In genomic region chr8:83592682-83593081, GRCm38 (mm10) we compare ENCODE assay signal across 8 mouse cellular contexts. TPM values are rescaled to one million over a fixed set of nuclear protein-coding genes. Genes with fewer than 3 reads are reported as not detected.
DNase-seq lines count a peak whose midpoint lies in the region; ATAC-seq lines count a peak whose summit lies in the region.

No protein-coding gene starts in this region.

- H3K4me2 ChIP-seq in kidney, embryonic 14.5 days (replicated peaks; ENCODE audit: low read depth, low read length), result peak overlapping the region; percentile 66
- H3K4me2 ChIP-seq in embryonic facial prominence, embryonic 14.5 days (ENCODE audit: low read depth, low read length), result peak overlapping the region; percentile 72
- peak overlapping the region; percentile 83 for H3K4me2 ChIP-seq in neural tube, embryonic 15.5 days

- H3K36me3 ChIP-seq in kidney, embryonic 14.5 days (ENCODE audit: control insufficient read depth, insufficient read depth, low read length), result peaks cover 19% of the 10 kb centered on the region; the same call in 1 of the 2 replicates
- H3K36me3 ChIP-seq in embryonic facial prominence, embryonic 14.5 days (ENCODE audit: control insufficient read depth, insufficient read depth, low read length), result peaks cover 3% of the 10 kb centered on the region; the same call in 1 of the 2 replicates
- peaks cover 47% of the 10 kb centered on the region for H3K36me3 ChIP-seq in limb, embryonic 10.5 days
- H3K36me3 ChIP-seq in neural tube, embryonic 15.5 days, result no peaks in the 10 kb centered on the region

- H3K9me3 ChIP-seq in kidney, embryonic 14.5 days (ENCODE audit: control insufficient read depth, low read length), result no peaks in the 10 kb centered on the region
- H3K9me3 ChIP-seq in embryonic facial prominence, embryonic 14.5 days (ENCODE audit: control insufficient read depth, low read length), result no peaks in the 10 kb centered on the region
- no peaks in the 10 kb centered on the region for H3K9me3 ChIP-seq in limb, embryonic 10.5 days (replicated peaks)
- no peaks in the 10 kb centered on the region for H3K9me3 ChIP-seq in neural tube, embryonic 15.5 days (replicated peaks)

- no peak overlapping the region for H3K27ac ChIP-seq in kidney, embryonic 14.5 days (ENCODE audit: low read depth, low read length)
- no peak overlapping the region for H3K27ac ChIP-seq in embryonic facial prominence, embryonic 14.5 days (replicated peaks; ENCODE audit: low read depth, low read length)
- 0 out of 2 replicates have a peak overlapping the region, but pooled peaks have one; percentile 25 for H3K27ac ChIP-seq in limb, embryonic 10.5 days
- H3K27ac ChIP-seq in neural tube, embryonic 15.5 days (replicated peaks), result no peak overlapping the region

- no peaks in the 10 kb centered on the region for H3K27me3 ChIP-seq in kidney, embryonic 14.5 days (ENCODE audit: control insufficient read depth, insufficient read depth, low read length)
- no peaks in the 10 kb centered on the region for H3K27me3 ChIP-seq in embryonic facial prominence, embryonic 14.5 days (replicated peaks; ENCODE audit: control insufficient read depth, insufficient read depth, low read length)
- no peaks in the 10 kb centered on the region for H3K27me3 ChIP-seq in limb, embryonic 10.5 days (ENCODE audit: low read depth, poor library complexity, severe bottlenecking)
- no peaks in the 10 kb centered on the region for H3K27me3 ChIP-seq in neural tube, embryonic 15.5 days (replicated peaks)

- H3K4me1 ChIP-seq in kidney, embryonic 14.5 days (ENCODE audit: control insufficient read depth, insufficient read depth, low read length), result peaks cover 25% of the 10 kb centered on the region
- peaks cover 10% of the 10 kb centered on the region for H3K4me1 ChIP-seq in embryonic facial prominence, embryonic 14.5 days (ENCODE audit: control insufficient read depth, insufficient read depth, low read length)
- H3K4me1 ChIP-seq in limb, embryonic 10.5 days, result peaks cover 18% of the 10 kb centered on the region
- peaks cover 59% of the 10 kb centered on the region for H3K4me1 ChIP-seq in neural tube, embryonic 15.5 days

- peak overlapping the region; percentile 91; the same call in 1 of the 2 replicates for H3K9ac ChIP-seq in kidney, embryonic 14.5 days (ENCODE audit: low read depth, low read length)
- peak overlapping the region; percentile 77 for H3K9ac ChIP-seq in embryonic facial prominence, embryonic 14.5 days (ENCODE audit: low read depth, low read length)
- H3K9ac ChIP-seq in neural tube, embryonic 15.5 days (replicated peaks), result peak overlapping the region; percentile 87

- H3K4me3 ChIP-seq in kidney, embryonic 14.5 days (ENCODE audit: low read length), result peak overlapping the region; percentile 80
- H3K4me3 ChIP-seq in embryonic facial prominence, embryonic 14.5 days (ENCODE audit: low read depth, low read length), result peak overlapping the region; percentile 67
- peak overlapping the region; percentile 89 for H3K4me3 ChIP-seq in limb, embryonic 10.5 days
- H3K4me3 ChIP-seq in neural tube, embryonic 15.5 days (replicated peaks), result peak overlapping the region; percentile 76

- DNase-seq in kidney, adult 11 months, result no peak
- DNase-seq in embryonic facial prominence, embryonic 14.5 days (ENCODE audit: low spot score), result no peak
- DNase-seq in limb, embryonic 10.5 days (ENCODE audit: low spot score), result no peak
- DNase-seq in layer of hippocampus, postnatal 14 days (ENCODE audit: low spot score in 2 of 2), result no peak
- DNase-seq in left cerebral cortex, postnatal 36 days (ENCODE audit: low spot score in 2 of 2), result no peak
- DNase-seq in gastrocnemius, postnatal 25 days, result no peak

- 70% methylated on average over 3 of the region's 3 CpGs for WGBS in kidney, embryonic 14.5 days
- WGBS in embryonic facial prominence, embryonic 14.5 days, result 44% methylated on average over 3 of the region's 3 CpGs
- whole genome bisulfite sequencing in limb, embryonic 10.5 days, result 87% methylated on average over 3 of the region's 3 CpGs
- WGBS in neural tube, embryonic 15.5 days, result 53% methylated on average over 3 of the region's 3 CpGs

- no peak for ATAC-seq in kidney, embryonic 14.5 days (ENCODE audit: low FRiP score, low TSS enrichment)
- ATAC-seq in embryonic facial prominence, embryonic 14.5 days (ENCODE audit: low read depth), result no peak
- ATAC-seq in neural tube, embryonic 15.5 days (ENCODE audit: low FRiP score), result no peak

- intact Hi-C loops in left cerebral cortex, postnatal 36 days (cut with DNase I), result no loop called here

RNA-seq across cellular contexts. Expression of gene Tecr, which starts 15.1 kb away (rescaled TPM):
- polyA plus RNA-seq in kidney, embryonic 14.5 days (2014; fragmentation: Nextera tagmentation; extraction: Ambion mirVana), result 661 and 682 TPM in 2 replicates
- polyA plus RNA-seq in embryonic facial prominence, embryonic 14.5 days (2014; fragmentation: Nextera tagmentation; extraction: Ambion mirVana), result 497 and 529 TPM in 2 replicates
- 684 and 695 TPM in 2 replicates for polyA plus RNA-seq in limb, embryonic 10.5 days (2016; fragmentation: Nextera tagmentation; extraction: Ambion mirVana)
- 1,464 and 1,650 TPM in 2 replicates for polyA plus RNA-seq in neural tube, embryonic 15.5 days (2015; fragmentation: Nextera tagmentation; extraction: Ambion mirVana)
- total RNA-seq in layer of hippocampus, postnatal 14 days (2021), result 100 to 1,000 TPM; 521 to 544 TPM
- total RNA-seq in left cerebral cortex, postnatal 36 days (2021), result 100 to 1,000 TPM; 564 to 620 TPM
- 100 to 1,000 TPM; 313 to 489 TPM for total RNA-seq in gastrocnemius, postnatal 25 days (2021)

RNA-seq across cellular contexts. Expression of gene Dnajb1, which starts 15.3 kb away (rescaled TPM):
- polyA plus RNA-seq in kidney, embryonic 14.5 days (2014; fragmentation: Nextera tagmentation; extraction: Ambion mirVana), result 42.5 and 48.9 TPM in 2 replicates
- polyA plus RNA-seq in embryonic facial prominence, embryonic 14.5 days (2014; fragmentation: Nextera tagmentation; extraction: Ambion mirVana), result 47.2 and 47.5 TPM in 2 replicates
- 78.0 and 89.8 TPM in 2 replicates for polyA plus RNA-seq in limb, embryonic 10.5 days (2016; fragmentation: Nextera tagmentation; extraction: Ambion mirVana)
- 57.9 and 63.1 TPM in 2 replicates for polyA plus RNA-seq in neural tube, embryonic 15.5 days (2015; fragmentation: Nextera tagmentation; extraction: Ambion mirVana)
- total RNA-seq in layer of hippocampus, postnatal 14 days (2021), result 10 to 100 TPM; 31.8 to 33.7 TPM
- 10 to 100 TPM; 49.4 to 54.2 TPM for total RNA-seq in left cerebral cortex, postnatal 36 days (2021)
- 1 to 10 TPM; 4.6 to 6.0 TPM for total RNA-seq in gastrocnemius, postnatal 25 days (2021)

RNA-seq across cellular contexts. Expression of gene Ndufb7, which starts 26.2 kb away (rescaled TPM):
- 348 and 423 TPM in 2 replicates for polyA plus RNA-seq in kidney, embryonic 14.5 days (2014; fragmentation: Nextera tagmentation; extraction: Ambion mirVana)
- 315 and 324 TPM in 2 replicates for polyA plus RNA-seq in embryonic facial prominence, embryonic 14.5 days (2014; fragmentation: Nextera tagmentation; extraction: Ambion mirVana)
- 316 and 317 TPM in 2 replicates for polyA plus RNA-seq in limb, embryonic 10.5 days (2016; fragmentation: Nextera tagmentation; extraction: Ambion mirVana)
- polyA plus RNA-seq in neural tube, embryonic 15.5 days (2015; fragmentation: Nextera tagmentation; extraction: Ambion mirVana), result 344 and 362 TPM in 2 replicates
- 100 to 1,000 TPM; 152 to 158 TPM for total RNA-seq in layer of hippocampus, postnatal 14 days (2021)
- 100 to 1,000 TPM; 134 to 156 TPM for total RNA-seq in left cerebral cortex, postnatal 36 days (2021)
- total RNA-seq in gastrocnemius, postnatal 25 days (2021), result 100 to 1,000 TPM; 349 to 360 TPM

RNA-seq across cellular contexts. Expression of gene Olfr370, which starts 57.1 kb away (rescaled TPM):
- not detected in 2 replicates for polyA plus RNA-seq in kidney, embryonic 14.5 days (2014; fragmentation: Nextera tagmentation; extraction: Ambion mirVana)
- 0.16 and 0.19 TPM in 2 replicates for polyA plus RNA-seq in embryonic facial prominence, embryonic 14.5 days (2014; fragmentation: Nextera tagmentation; extraction: Ambion mirVana)
- polyA plus RNA-seq in limb, embryonic 10.5 days (2016; fragmentation: Nextera tagmentation; extraction: Ambion mirVana), result not detected in 2 replicates
- polyA plus RNA-seq in neural tube, embryonic 15.5 days (2015; fragmentation: Nextera tagmentation; extraction: Ambion mirVana), result not detected in 2 replicates
- not detected for total RNA-seq in layer of hippocampus, postnatal 14 days (2021)
- not detected for total RNA-seq in left cerebral cortex, postnatal 36 days (2021)
- not detected for total RNA-seq in gastrocnemius, postnatal 25 days (2021)

RNA-seq across cellular contexts. Expression of gene Gipc1, which starts 59.8 kb away (rescaled TPM):
- polyA plus RNA-seq in kidney, embryonic 14.5 days (2014; fragmentation: Nextera tagmentation; extraction: Ambion mirVana), result 168 and 210 TPM in 2 replicates
- 107 and 131 TPM in 2 replicates for polyA plus RNA-seq in embryonic facial prominence, embryonic 14.5 days (2014; fragmentation: Nextera tagmentation; extraction: Ambion mirVana)
- 185 and 206 TPM in 2 replicates for polyA plus RNA-seq in limb, embryonic 10.5 days (2016; fragmentation: Nextera tagmentation; extraction: Ambion mirVana)
- polyA plus RNA-seq in neural tube, embryonic 15.5 days (2015; fragmentation: Nextera tagmentation; extraction: Ambion mirVana), result 116 and 118 TPM in 2 replicates
- 10 to 100 TPM; 77.9 to 78.5 TPM for total RNA-seq in layer of hippocampus, postnatal 14 days (2021)
- 100 to 1,000 TPM in 1 of 2 experiments, 10 to 100 TPM in 1; 89.8 to 105 TPM for total RNA-seq in left cerebral cortex, postnatal 36 days (2021)
- 10 to 100 TPM; 18.9 to 20.4 TPM for total RNA-seq in gastrocnemius, postnatal 25 days (2021)
